Mouse (Mus musculus) liver, adult 2 months (tissue): ENCODE data around the gene Cd44. TPM values are rescaled to one million over a fixed set of nuclear protein-coding genes. Genes with fewer than 3 reads are reported as not detected.

Experiments
- DNase-seq: peaks from one replicate; pipeline ENCODE4 v3.0.0-alpha.2; 2011; ENCODE audit warnings: low read depth, low spot score; ENCODE audit errors: extremely low read depth
- H3K27ac ChIP-seq: fragments of 200-500 bp; replicated peaks from 2 replicates; pipeline ENCODE4 v1.5.1; 2012; ENCODE audit warnings: low read depth, mild to moderate bottlenecking, control low read depth, inconsistent platforms, low read length; ENCODE audit not compliant: insufficient read depth
- H3K27me3 ChIP-seq: fragments of 200-500 bp; 2 replicates; pipeline ENCODE4 v1.6.1; 2012; ENCODE audit warnings: mild to moderate bottlenecking, moderate library complexity, low read length, inconsistent platforms; ENCODE audit not compliant: control insufficient read depth, insufficient read depth
- H3K36me3 ChIP-seq: fragments of 200-500 bp; 2 replicates; pipeline ENCODE4 v1.6.1; 2012; ENCODE audit warnings: low read length, inconsistent platforms; ENCODE audit not compliant: control insufficient read depth, insufficient read depth
- H3K4me1 ChIP-seq: fragments of 200-500 bp; 2 replicates; pipeline ENCODE4 v1.6.1; 2011; ENCODE audit warnings: low read length; ENCODE audit not compliant: control insufficient read depth, insufficient read depth
- H3K4me3 ChIP-seq: fragments of 200-500 bp; 2 replicates; pipeline ENCODE4 v1.5.1; 2011; ENCODE audit warnings: low read depth, mild to moderate bottlenecking, control low read depth, low read length, moderate library complexity; ENCODE audit not compliant: insufficient read depth
- H3K79me2 ChIP-seq: fragments of 200-500 bp; 2 replicates; pipeline ENCODE4 v1.6.1; 2012; ENCODE audit warnings: inconsistent platforms, mild to moderate bottlenecking, low read length, moderate library complexity; ENCODE audit not compliant: control insufficient read depth, insufficient read depth
- H3K9ac ChIP-seq: fragments of 200-500 bp; 2 replicates; pipeline ENCODE4 v1.6.1; 2012; ENCODE audit warnings: low read depth, mild to moderate bottlenecking, control low read depth, inconsistent platforms, low read length
- CTCF ChIP-seq: fragments of 200-500 bp; IDR thresholded peaks from 2 replicates; pipeline ENCODE4 v1.5.1; 2011; ENCODE audit warnings: low read depth, low read length, control low read depth
- POLR2A ChIP-seq: fragments of 200-500 bp; IDR thresholded peaks from 2 replicates; pipeline ENCODE4 v1.6.1; 2011; ENCODE audit warnings: low read length, control low read depth; ENCODE audit not compliant: insufficient read depth; ENCODE audit errors: extremely low read depth
- WGBS: fragments of 180-500 bp; shearing (Covaris S2); methylation state at CpG from one replicate; pipeline ENCODE4 v1.1.7; 2018; 5-methylcytosine and 5-hydroxymethylcytosine counted together
- polyA plus RNA-seq: library from polyadenylated mRNA; depleted of rRNA; stranded (reverse); fragments of >200 nt; gene quantifications from 2 replicates; pipeline ENCODE4 v1.2.3, GENCODE M21; 2012
- total RNA-seq: library from RNA; depleted of rRNA; stranded (reverse); fragments of >200 nt; gene quantifications from 2 replicates; pipeline ENCODE4 v1.2.3, GENCODE M21; 2014

Gene Cd44
- total and polyA plus RNA-seq, 2 experiments, result 2.2 to 3.3 TPM

- no peaks in the 10 kb centered on the region for H3K27me3 ChIP-seq
- H3K36me3 ChIP-seq, result no peaks in the 10 kb centered on the region; the same call in 1 of the 2 replicates
- TF ChIP-seq CTCF, result no peak
- TF ChIP-seq POLR2A, result no peak
- no peak overlapping the region for H3K9ac ChIP-seq
- WGBS, result 67% methylated on average over 4 of the region's 4 CpGs
- H3K27ac ChIP-seq, result no peak overlapping the region
- H3K4me3 ChIP-seq, result no peak overlapping the region
- no peak for DNase-seq
- H3K4me1 ChIP-seq, result no peaks in the 10 kb centered on the region
- H3K79me2 ChIP-seq, result no peaks in the 10 kb centered on the region
Measured at GRCm38 (mm10) chr2:102774700-102775099, 126.8 kb downstream of the Cd44 start.

DNA sequence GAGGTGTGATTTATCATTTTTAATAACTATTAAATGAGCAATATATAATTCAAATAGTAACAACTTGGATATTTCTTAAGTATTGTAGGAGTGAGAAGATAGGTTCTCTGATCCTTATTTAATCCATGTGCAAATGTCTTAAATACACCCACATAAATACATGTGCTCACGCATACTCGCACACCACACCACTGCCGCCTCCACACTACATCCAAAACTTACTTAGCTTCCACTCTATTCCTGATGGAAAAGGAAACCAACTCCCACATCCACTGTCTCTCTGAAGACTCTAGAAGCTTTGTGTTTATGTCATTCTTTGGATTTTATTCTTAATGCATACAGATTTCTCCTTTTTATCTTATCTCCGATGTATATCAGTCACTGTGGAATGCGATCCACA, 129.2 kb downstream of the Cd44 start:
- Histone ChIP-seq H3K4me3 (no peak overlapping the region), H3K27ac (no peak overlapping the region), H3K27me3 (no peaks in the 10 kb centered on the region), H3K79me2 (no peaks in the 10 kb centered on the region), H3K4me1 (no peaks in the 10 kb centered on the region), H3K36me3 (no peaks in the 10 kb centered on the region), H3K9ac (no peak overlapping the region)
- no peak for TF ChIP-seq CTCF
- TF ChIP-seq POLR2A, result no peak
- WGBS, result 95% methylated on average over 5 of the region's 5 CpGs
- no peak for DNase-seq

- DNase-seq, result no peak
- WGBS, result 95% methylated on average over 1 of the region's 1 CpGs
- no peaks in the 10 kb centered on the region for H3K27me3 ChIP-seq
- H3K36me3 ChIP-seq, result no peaks in the 10 kb centered on the region
- no peak for TF ChIP-seq CTCF
- TF ChIP-seq POLR2A, result no peak
- no peak overlapping the region for H3K9ac ChIP-seq
- no peaks in the 10 kb centered on the region for H3K79me2 ChIP-seq
- no peaks in the 10 kb centered on the region for H3K4me1 ChIP-seq
- H3K27ac ChIP-seq, result no peak overlapping the region
- no peak overlapping the region for H3K4me3 ChIP-seq
Measured at GRCm38 (mm10) chr2:102771304-102771703, 130.2 kb downstream of the Cd44 start.

GRCm38 (mm10) chr2:102768267-102768666, 133.2 kb downstream of the Cd44 start:
- Histone ChIP-seq H3K79me2 (no peaks in the 10 kb centered on the region), H3K4me1 (peaks cover 9% of the 10 kb centered on the region), H3K4me3 (no peak overlapping the region), H3K36me3 (no peaks in the 10 kb centered on the region), H3K27ac (no peak overlapping the region), H3K27me3 (no peaks in the 10 kb centered on the region), H3K9ac (no peak overlapping the region)
- 85% methylated on average over 3 of the region's 3 CpGs for WGBS
- TF ChIP-seq CTCF (no peak), POLR2A (no peak)
- no peak for DNase-seq

DNA sequence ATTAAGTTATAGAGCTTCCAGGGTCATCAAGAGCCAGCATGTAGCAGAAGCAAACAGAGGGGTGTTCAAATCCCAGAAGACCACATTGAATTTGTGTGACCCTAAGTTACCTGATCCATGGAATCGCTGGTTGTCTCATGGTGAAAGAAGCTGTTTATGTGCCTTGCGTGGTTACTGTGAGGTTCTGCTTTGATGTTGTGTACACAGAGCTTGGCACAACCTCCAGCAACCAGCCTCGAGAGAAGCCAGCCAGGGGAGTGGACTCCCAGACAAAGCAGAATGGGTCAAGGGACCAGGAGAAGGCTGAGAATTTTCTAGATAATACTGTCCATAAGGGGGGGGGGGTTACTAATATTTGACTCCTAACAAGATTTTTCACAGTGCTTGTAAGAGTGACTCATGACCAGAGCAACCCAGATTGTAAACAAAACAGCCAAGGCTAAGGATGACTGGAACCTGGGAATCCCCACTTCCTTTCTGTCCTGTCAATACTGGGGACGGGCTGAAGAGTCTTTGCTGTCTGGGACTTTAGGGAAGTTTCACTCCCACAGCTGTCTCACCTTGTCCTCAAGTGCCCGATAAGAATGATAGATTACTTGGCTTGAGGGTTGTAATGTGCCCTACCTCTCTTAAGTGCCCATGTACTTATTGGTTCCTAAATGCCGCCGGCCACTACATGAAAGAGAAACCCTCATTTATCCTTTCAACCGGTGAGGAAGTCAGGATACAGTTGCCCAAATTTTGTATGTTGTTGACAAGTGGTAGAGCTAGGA, 136.7 kb downstream of the Cd44 start:
- H3K9ac ChIP-seq, result no peak overlapping the region
- WGBS, result 52% methylated on average over 8 of the region's 8 CpGs
- H3K27ac ChIP-seq, result no peak overlapping the region
- H3K4me3 ChIP-seq, result no peak overlapping the region
- peaks cover 9% of the 10 kb centered on the region for H3K4me1 ChIP-seq
- H3K36me3 ChIP-seq, result no peaks in the 10 kb centered on the region
- no peaks in the 10 kb centered on the region for H3K79me2 ChIP-seq
- TF ChIP-seq CTCF (no peak), POLR2A (no peak)
- H3K27me3 ChIP-seq, result no peaks in the 10 kb centered on the region
- DNase-seq, result peak; percentile 71

DNA sequence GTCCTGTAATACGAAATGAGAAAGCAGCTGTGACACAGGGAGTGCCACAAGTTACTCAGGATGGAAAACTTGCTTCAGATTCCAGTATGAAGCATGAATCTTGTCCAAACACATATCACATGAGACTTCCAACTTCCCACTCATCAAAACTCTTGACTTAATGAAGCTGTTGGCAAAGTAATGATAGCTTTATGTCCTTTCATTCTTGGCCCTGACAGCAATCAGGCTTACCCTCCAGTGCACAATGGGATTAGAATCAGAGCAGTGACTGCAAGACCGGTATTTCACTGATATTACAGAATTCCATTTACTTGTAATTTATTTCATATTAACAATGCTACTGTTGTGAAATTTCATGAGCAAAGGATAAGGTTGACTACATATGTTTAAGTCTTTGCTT, 137.5 kb downstream of the Cd44 start:
- Histone ChIP-seq H3K79me2 (no peaks in the 10 kb centered on the region), H3K27ac (no peak overlapping the region), H3K4me3 (no peak overlapping the region), H3K9ac (no peak overlapping the region), H3K4me1 (peaks cover 9% of the 10 kb centered on the region), H3K27me3 (no peaks in the 10 kb centered on the region), H3K36me3 (no peaks in the 10 kb centered on the region)
- WGBS, result 91% methylated on average over 2 of the region's 2 CpGs
- DNase-seq, result no peak
- no peak for TF ChIP-seq CTCF
- no peak for TF ChIP-seq POLR2A
